Mouse (Mus musculus) thymus, adult 2 months (tissue): ENCODE data around the gene Pak3.

Source experiments
- CTCF ChIP-seq: fragments of 200-500 bp; IDR thresholded peaks from 2 replicates; pipeline ENCODE4 v1.5.1; 2012; ENCODE audit warnings: mild to moderate bottlenecking, control low read depth, low read length, moderate library complexity, borderline replicate concordance; ENCODE audit not compliant: control insufficient read depth, poor library complexity, insufficient read depth; ENCODE audit errors: extremely low read depth
- POLR2A ChIP-seq: fragments of 200-500 bp; IDR thresholded peaks from 2 replicates; pipeline ENCODE4 v1.6.1; 2012; ENCODE audit warnings: mild to moderate bottlenecking, low read length, control low read depth, moderate library complexity; ENCODE audit not compliant: control insufficient read depth, poor library complexity, insufficient read depth; ENCODE audit errors: extremely low read depth

DNA sequence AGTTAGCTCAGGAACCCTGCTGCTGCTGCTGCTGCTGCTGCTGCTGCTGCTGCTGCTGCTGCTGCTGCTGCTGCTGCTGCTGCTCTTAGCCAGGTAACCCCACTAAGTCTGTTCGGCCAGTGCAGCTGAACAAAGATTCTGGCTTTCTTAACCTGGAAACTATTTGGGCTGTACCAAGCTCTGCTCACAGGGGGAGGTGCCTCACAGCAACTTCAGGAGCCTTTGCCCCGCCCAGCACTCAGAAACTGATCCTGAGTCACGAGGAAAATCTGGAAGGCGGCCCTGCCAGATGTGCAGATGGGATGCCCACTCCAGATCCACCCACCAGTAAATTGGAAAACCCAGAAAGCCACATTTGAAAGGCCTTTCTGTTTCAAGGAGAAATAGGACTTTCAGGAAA lies 308.8 kb downstream of the Pak3 start, which contains the start of gene Capn6:
- TF ChIP-seq CTCF (no peak), POLR2A (no peak)
